Mouse (Mus musculus) heart, postnatal 0 days (tissue): ENCODE data around the gene Cfdp1.

Experiments
- CTCF ChIP-seq: IDR thresholded peaks from 2 replicates; pipeline ENCODE4 v1.5.1; 2016; ENCODE audit warnings: antibody characterized with exemption, control low read depth, low read depth
- EP300 ChIP-seq: IDR thresholded peaks from 2 replicates; pipeline ENCODE4 v1.6.1; 2016; ENCODE audit warnings: antibody characterized with exemption, low read depth

- TF ChIP-seq CTCF = no peak
- TF ChIP-seq EP300 = no peak
These were observed 32.9 kb downstream of the Cfdp1 start for GRCm38 (mm10) chr8:111821199-111821598.
